Mouse (Mus musculus): ENCODE measurements around the gene Stk17b. TPM values are rescaled to one million over a fixed set of nuclear protein-coding genes. Genes with fewer than 3 reads are reported as not detected.

Stk17b gene
- polyA plus RNA-seq, 1 experiment: 81.1 TPM

DNA sequence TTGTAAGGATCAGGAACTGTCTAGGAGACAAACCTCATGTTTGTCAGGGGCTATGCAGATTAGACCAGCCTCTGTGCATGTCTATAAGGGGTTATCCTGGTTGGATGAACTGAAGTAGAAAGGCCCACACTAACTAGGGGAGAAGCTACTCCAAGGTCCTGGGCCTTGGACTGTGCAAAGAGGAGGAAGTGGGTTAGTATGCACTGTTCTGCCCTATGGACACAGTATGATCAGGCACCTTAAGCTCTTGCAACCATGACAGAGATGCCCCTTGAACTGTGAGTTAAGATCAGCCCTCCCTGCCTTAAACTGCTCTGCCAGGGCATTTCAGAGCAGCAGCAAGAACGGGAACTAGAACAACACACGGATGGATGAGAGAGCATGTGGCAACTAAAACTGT lies 31.3 kb upstream of the Stk17b start:
- TF ChIP-seq POLR2A (IDR thresholded peaks at IDR 0.05; ENCODE audit: borderline replicate concordance, low read depth, low read length) (no peak), CTCF (IDR thresholded peaks at IDR 0.05; ENCODE audit: low read depth, low read length) (no peak)
- Histone ChIP-seq H3K4me1 (ENCODE audit: control insufficient read depth, insufficient read depth, low read length) (peaks cover 32% of the 10 kb centered on the region), H3K4me3 (ENCODE audit: insufficient read depth, low read length) (no peak overlapping the region), H3K27ac (ENCODE audit: insufficient read depth, low read depth, low read length) (peak overlapping the region; percentile 48)

DNA sequence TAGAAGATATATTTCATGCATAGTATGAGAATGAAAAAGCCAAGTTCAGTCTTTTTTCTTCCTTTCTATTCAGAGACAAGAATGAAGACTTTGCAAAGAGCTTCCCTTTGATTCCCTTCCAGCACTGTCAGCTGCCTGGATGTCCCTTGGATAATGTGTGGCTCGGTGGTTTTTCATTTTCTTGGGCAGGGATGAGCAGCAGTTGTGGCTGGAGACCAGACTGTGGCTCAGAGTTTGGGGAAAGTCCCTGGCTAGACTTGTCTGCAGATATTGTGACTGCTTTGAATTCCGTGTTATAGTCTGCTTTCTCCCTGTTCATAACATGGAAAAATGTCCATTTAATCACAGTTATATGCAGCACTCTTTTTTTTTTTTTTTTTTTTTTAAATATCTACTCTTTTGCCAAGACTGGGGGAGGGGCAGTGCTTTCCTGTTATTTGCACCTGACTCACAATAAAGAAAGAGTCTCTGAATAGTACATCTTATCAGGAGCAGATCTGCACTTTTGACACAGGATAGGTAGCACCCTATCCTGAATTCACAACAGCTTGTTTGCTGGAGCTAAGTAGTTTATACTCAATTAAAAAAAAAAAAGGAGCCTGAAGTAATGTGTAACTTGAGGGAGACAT lies 29.2 kb upstream of the Stk17b start:
- no peak for TF ChIP-seq POLR2A (IDR thresholded peaks at IDR 0.05; ENCODE audit: borderline replicate concordance, low read depth, low read length)
- TF ChIP-seq CTCF (IDR thresholded peaks at IDR 0.05; ENCODE audit: low read depth, low read length): no peak
- H3K27ac ChIP-seq (ENCODE audit: insufficient read depth, low read depth, low read length): no peak overlapping the region
- peaks cover 20% of the 10 kb centered on the region for H3K4me1 ChIP-seq (ENCODE audit: control insufficient read depth, insufficient read depth, low read length)
- H3K4me3 ChIP-seq (ENCODE audit: insufficient read depth, low read length): no peak overlapping the region

DNA sequence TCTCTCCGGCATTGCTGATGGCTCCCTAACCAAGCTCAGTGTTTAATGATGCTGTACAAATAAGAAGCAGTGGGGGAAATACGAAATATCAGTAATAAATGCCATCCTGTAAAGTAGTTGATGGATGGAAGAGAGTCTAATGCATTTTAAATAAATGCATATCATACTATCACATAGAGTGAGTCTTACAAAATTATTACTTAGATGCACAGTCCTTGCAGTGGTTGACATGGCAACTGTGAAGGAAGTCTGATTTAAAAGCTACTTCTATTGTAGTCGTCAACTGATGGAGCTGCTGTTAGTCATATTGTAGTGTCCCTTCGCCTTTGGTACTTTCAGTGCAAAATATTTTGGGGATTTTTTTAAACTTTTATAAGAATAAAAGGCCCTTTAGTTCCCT lies 26.9 kb upstream of the Stk17b start:
- no peak overlapping the region for H3K4me3 ChIP-seq (ENCODE audit: insufficient read depth, low read length)
- peaks cover 8% of the 10 kb centered on the region for H3K4me1 ChIP-seq (ENCODE audit: control insufficient read depth, insufficient read depth, low read length)
- H3K27ac ChIP-seq (ENCODE audit: insufficient read depth, low read depth, low read length): no peak overlapping the region
- TF ChIP-seq CTCF (IDR thresholded peaks at IDR 0.05; ENCODE audit: low read depth, low read length) (no peak), POLR2A (IDR thresholded peaks at IDR 0.05; ENCODE audit: borderline replicate concordance, low read depth, low read length) (no peak)

DNA sequence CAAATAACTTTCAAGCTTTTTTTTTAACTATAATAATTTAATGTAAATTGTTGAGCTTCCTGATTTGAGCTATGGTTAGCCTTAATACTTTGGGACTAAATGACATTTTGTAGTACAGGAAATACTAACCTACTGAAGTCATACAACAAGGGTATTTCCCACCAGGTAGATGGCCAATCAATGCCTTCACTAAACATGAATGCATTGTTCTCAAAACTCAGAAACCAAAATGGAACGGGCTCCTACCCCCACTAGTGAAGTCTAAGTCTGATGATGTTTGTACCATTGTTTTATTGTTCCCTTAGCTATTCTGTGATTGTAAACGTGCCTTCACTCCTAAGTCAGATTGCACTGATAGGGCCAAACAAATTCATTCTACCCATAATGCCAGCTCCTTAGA lies 23.2 kb upstream of the Stk17b start:
- TF ChIP-seq POLR2A (IDR thresholded peaks at IDR 0.05; ENCODE audit: borderline replicate concordance, low read depth, low read length) (no peak), CTCF (IDR thresholded peaks at IDR 0.05; ENCODE audit: low read depth, low read length) (no peak)
- no peaks in the 10 kb centered on the region for H3K4me1 ChIP-seq (ENCODE audit: control insufficient read depth, insufficient read depth, low read length)
- no peak overlapping the region for H3K27ac ChIP-seq (ENCODE audit: insufficient read depth, low read depth, low read length)
- H3K4me3 ChIP-seq (ENCODE audit: insufficient read depth, low read length): no peak overlapping the region

DNA sequence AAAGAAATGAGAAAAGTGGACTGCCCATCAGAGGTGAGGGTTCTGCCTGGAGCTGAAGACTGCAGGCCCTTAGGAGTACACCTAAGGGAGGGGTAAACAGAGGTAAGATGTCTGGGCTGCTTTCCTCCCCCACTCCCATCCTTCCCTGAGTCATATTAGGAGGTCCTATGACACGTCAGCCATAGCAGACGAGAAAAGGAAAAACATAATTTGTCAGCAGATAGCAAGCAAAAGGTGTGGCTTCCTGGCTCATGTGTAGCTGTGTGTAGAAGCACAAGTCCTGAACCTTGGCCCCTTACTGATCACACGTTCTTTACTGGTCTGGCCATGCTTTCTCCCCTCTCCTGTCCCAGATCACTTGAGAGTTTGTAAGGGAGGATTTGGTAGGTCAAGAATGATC lies 12.8 kb upstream of the Stk17b start:
- no peaks in the 10 kb centered on the region for H3K4me1 ChIP-seq (ENCODE audit: control insufficient read depth, insufficient read depth, low read length)
- H3K4me3 ChIP-seq (ENCODE audit: insufficient read depth, low read length): no peak overlapping the region
- no peak overlapping the region for H3K27ac ChIP-seq (ENCODE audit: insufficient read depth, low read depth, low read length)
- no peak for TF ChIP-seq CTCF (IDR thresholded peaks at IDR 0.05; ENCODE audit: low read depth, low read length)
- TF ChIP-seq POLR2A (IDR thresholded peaks at IDR 0.05; ENCODE audit: borderline replicate concordance, low read depth, low read length): no peak

DNA sequence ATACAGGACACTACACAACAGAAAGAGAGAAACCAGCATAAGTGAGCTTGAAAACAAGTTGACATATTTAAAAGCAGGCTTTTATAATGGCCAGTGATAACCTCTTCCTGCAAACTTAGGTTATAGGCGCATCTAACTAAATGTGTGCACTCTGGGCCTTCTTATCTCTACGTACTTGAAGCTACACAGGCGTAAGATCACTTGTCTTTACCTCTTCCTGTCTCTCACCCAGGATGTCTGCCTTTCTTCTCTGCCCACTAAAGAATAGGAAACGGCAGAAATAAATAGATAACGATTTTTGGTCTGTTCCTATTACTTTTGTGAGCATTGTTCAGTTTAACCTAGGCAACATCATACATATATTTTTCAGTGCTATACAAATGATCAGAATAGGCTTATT lies 12.1 kb upstream of the Stk17b start:
- Histone ChIP-seq H3K4me3 (ENCODE audit: insufficient read depth, low read length) (no peak overlapping the region), H3K4me1 (ENCODE audit: control insufficient read depth, insufficient read depth, low read length) (no peaks in the 10 kb centered on the region), H3K27ac (ENCODE audit: insufficient read depth, low read depth, low read length) (no peak overlapping the region)
- TF ChIP-seq POLR2A (IDR thresholded peaks at IDR 0.05; ENCODE audit: borderline replicate concordance, low read depth, low read length): no peak
- no peak for TF ChIP-seq CTCF (IDR thresholded peaks at IDR 0.05; ENCODE audit: low read depth, low read length)

DNA sequence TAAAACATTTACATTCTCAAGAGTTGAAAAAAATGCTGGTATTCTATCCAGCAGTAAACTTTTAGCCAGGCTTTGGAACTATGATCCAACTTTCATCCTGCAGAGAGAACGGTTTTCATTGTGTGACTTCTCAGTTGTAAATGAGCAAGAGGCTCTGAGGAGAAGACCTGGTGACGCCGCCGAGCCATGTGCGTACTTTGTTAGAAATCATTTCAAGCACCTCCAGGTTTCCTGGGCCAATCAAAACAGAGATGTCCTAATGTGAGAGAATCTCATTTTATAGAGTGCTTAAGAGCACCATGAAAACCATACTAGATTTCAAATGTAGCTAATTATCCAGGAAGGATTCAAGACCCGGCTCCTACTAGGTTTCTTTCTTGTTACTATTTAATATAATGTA lies 11.2 kb upstream of the Stk17b start:
- H3K4me1 ChIP-seq (ENCODE audit: control insufficient read depth, insufficient read depth, low read length): 0 out of 2 replicates have a peak, but pooled peaks cover 4% of the 10 kb centered on the region
- TF ChIP-seq CTCF (IDR thresholded peaks at IDR 0.05; ENCODE audit: low read depth, low read length) (no peak), POLR2A (IDR thresholded peaks at IDR 0.05; ENCODE audit: borderline replicate concordance, low read depth, low read length) (no peak)
- H3K27ac ChIP-seq (ENCODE audit: insufficient read depth, low read depth, low read length): no peak overlapping the region
- no peak overlapping the region for H3K4me3 ChIP-seq (ENCODE audit: insufficient read depth, low read length)

DNA sequence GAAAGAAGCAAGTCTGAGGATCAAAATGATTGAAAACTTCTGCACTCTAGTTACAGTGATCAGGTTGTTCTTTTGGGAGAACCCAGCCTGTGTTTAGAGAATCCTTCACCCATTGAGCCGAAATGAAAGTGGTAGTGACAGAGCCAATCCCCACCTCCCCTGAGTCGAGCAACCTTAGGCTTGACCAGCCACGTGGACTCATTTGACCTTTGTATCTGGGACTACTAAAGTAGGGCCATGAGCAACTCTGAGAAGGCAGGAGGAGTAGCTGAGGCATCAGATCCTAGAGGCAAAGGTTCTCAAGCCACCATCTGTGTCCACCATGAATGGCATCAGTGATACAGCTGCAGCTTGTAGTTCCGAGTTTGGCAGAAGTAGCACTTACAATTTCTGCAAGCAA lies 10.6 kb upstream of the Stk17b start:
- H3K27ac ChIP-seq (ENCODE audit: insufficient read depth, low read depth, low read length): no peak overlapping the region
- 0 out of 2 replicates have a peak, but pooled peaks cover 4% of the 10 kb centered on the region for H3K4me1 ChIP-seq (ENCODE audit: control insufficient read depth, insufficient read depth, low read length)
- no peak overlapping the region for H3K4me3 ChIP-seq (ENCODE audit: insufficient read depth, low read length)
- TF ChIP-seq CTCF (IDR thresholded peaks at IDR 0.05; ENCODE audit: low read depth, low read length) (no peak), POLR2A (IDR thresholded peaks at IDR 0.05; ENCODE audit: borderline replicate concordance, low read depth, low read length) (no peak)

DNA sequence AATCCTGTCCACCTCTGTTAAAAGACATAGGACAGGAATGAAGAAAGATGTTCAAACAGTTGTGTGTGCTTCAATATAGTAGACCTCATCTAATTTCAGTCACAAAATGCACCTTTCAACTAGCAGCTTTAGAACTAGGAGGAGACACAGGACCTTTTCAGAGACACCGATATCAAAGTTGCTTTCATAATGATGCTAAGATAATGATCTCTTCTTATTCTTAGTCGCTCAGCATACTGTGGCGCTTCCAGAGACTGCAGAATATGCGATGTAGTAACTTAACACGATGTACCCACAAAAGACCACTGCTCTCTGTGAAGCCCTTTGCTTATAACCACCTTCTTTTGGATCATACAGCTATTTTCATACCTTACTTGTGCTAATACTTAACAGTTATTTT lies 10.1 kb upstream of the Stk17b start:
- 0 out of 2 replicates have a peak, but pooled peaks cover 4% of the 10 kb centered on the region for H3K4me1 ChIP-seq (ENCODE audit: control insufficient read depth, insufficient read depth, low read length)
- no peak overlapping the region for H3K27ac ChIP-seq (ENCODE audit: insufficient read depth, low read depth, low read length)
- TF ChIP-seq POLR2A (IDR thresholded peaks at IDR 0.05; ENCODE audit: borderline replicate concordance, low read depth, low read length): no peak
- TF ChIP-seq CTCF (IDR thresholded peaks at IDR 0.05; ENCODE audit: low read depth, low read length): no peak
- no peak overlapping the region for H3K4me3 ChIP-seq (ENCODE audit: insufficient read depth, low read length)

DNA sequence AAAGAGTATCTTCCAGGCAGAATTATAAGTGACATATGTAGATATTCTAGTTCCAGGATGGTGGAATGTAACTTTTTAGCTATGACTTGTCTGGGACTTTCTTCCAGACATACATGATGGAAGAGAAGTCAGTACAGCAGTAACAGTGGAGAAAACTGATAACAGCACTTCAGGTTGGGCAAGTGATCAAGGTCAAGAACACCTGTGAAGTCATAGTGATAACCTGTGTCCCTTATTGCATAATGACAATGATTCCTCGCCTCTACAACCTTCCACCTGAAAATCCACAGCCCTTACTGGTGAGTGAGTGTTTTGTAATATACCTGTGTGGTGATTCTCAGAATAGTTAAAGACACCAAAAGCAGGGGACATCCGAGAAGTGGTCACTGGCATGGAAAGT lies 9.3 kb upstream of the Stk17b start:
- Histone ChIP-seq H3K27ac (ENCODE audit: insufficient read depth, low read depth, low read length) (no peak overlapping the region), H3K4me1 (ENCODE audit: control insufficient read depth, insufficient read depth, low read length) (0 out of 2 replicates have a peak, but pooled peaks cover 4% of the 10 kb centered on the region), H3K4me3 (ENCODE audit: insufficient read depth, low read length) (no peak overlapping the region)
- TF ChIP-seq CTCF (IDR thresholded peaks at IDR 0.05; ENCODE audit: low read depth, low read length) (no peak), POLR2A (IDR thresholded peaks at IDR 0.05; ENCODE audit: borderline replicate concordance, low read depth, low read length) (no peak)

All from bone marrow macrophage, adult 2 months (primary cell).